Mouse (Mus musculus): Measurements from ENCODE around the gene Top3a. TPM values are rescaled to one million over a fixed set of nuclear protein-coding genes. Genes with fewer than 3 reads are reported as not detected.

Top3a gene
- total and polyA plus RNA-seq, 2 experiments = 3.4 to 3.8 TPM

- H3K36me3 ChIP-seq (ENCODE audit: control insufficient read depth, insufficient read depth, low read length) = no peaks in the 10 kb centered on the region
- H3K79me2 ChIP-seq (ENCODE audit: control insufficient read depth, insufficient read depth, low read length) = peaks cover under 1% of the 10 kb centered on the region; the same call in 1 of the 2 replicates
- peaks cover 7% of the 10 kb centered on the region for H3K4me1 ChIP-seq (ENCODE audit: control insufficient read depth, insufficient read depth, low read length)
- DNase-seq (ENCODE audit: extremely low read depth, low read depth, low spot score) = no peak
- no peaks in the 10 kb centered on the region for H3K27me3 ChIP-seq (ENCODE audit: control insufficient read depth, insufficient read depth, low read length)
- no peak overlapping the region for H3K4me3 ChIP-seq (ENCODE audit: insufficient read depth, low read depth, low read length)
- no peak overlapping the region for H3K27ac ChIP-seq (replicated peaks; ENCODE audit: insufficient read depth, low read depth, low read length)
- WGBS = 92% methylated on average over 3 of the region's 3 CpGs
- TF ChIP-seq POLR2A (IDR thresholded peaks at IDR 0.05; ENCODE audit: extremely low read depth, insufficient read depth, low read length) (no peak), CTCF (IDR thresholded peaks at IDR 0.05; ENCODE audit: low read depth, low read length) (no peak)
- H3K9ac ChIP-seq (ENCODE audit: low read depth, low read length) = no peak overlapping the region
Measured at GRCm38 (mm10) chr11:60705255-60705654, 71.9 kb downstream of the Top3a start.

- no peak for DNase-seq (ENCODE audit: extremely low read depth, low read depth, low spot score)
- no peak overlapping the region for H3K9ac ChIP-seq (ENCODE audit: low read depth, low read length)
- TF ChIP-seq CTCF (IDR thresholded peaks at IDR 0.05; ENCODE audit: low read depth, low read length) (no peak), POLR2A (IDR thresholded peaks at IDR 0.05; ENCODE audit: extremely low read depth, insufficient read depth, low read length) (no peak)
- peaks cover 8% of the 10 kb centered on the region; the same call in 1 of the 2 replicates for H3K79me2 ChIP-seq (ENCODE audit: control insufficient read depth, insufficient read depth, low read length)
- no peaks in the 10 kb centered on the region for H3K27me3 ChIP-seq (ENCODE audit: control insufficient read depth, insufficient read depth, low read length)
- H3K36me3 ChIP-seq (ENCODE audit: control insufficient read depth, insufficient read depth, low read length) = no peaks in the 10 kb centered on the region
- H3K4me3 ChIP-seq (ENCODE audit: insufficient read depth, low read depth, low read length) = no peak overlapping the region
- WGBS = 92% methylated on average over 19 of the region's 19 CpGs
- peaks cover 8% of the 10 kb centered on the region for H3K4me1 ChIP-seq (ENCODE audit: control insufficient read depth, insufficient read depth, low read length)
- no peak overlapping the region for H3K27ac ChIP-seq (replicated peaks; ENCODE audit: insufficient read depth, low read depth, low read length)
Measured at GRCm38 (mm10) chr11:60704023-60704880, 72.9 kb downstream of the Top3a start.

GRCm38 (mm10) chr11:60703131-60703530 is 74.0 kb downstream of the Top3a start:
- DNase-seq (ENCODE audit: extremely low read depth, low read depth, low spot score) = peak; percentile 32
- H3K9ac ChIP-seq (ENCODE audit: low read depth, low read length) = no peak overlapping the region
- no peaks in the 10 kb centered on the region for H3K36me3 ChIP-seq (ENCODE audit: control insufficient read depth, insufficient read depth, low read length)
- H3K4me1 ChIP-seq (ENCODE audit: control insufficient read depth, insufficient read depth, low read length) = peaks cover 8% of the 10 kb centered on the region
- H3K27ac ChIP-seq (replicated peaks; ENCODE audit: insufficient read depth, low read depth, low read length) = no peak overlapping the region
- H3K4me3 ChIP-seq (ENCODE audit: insufficient read depth, low read depth, low read length) = no peak overlapping the region
- WGBS = 55% methylated on average over 4 of the region's 4 CpGs
- H3K79me2 ChIP-seq (ENCODE audit: control insufficient read depth, insufficient read depth, low read length) = peaks cover 8% of the 10 kb centered on the region; the same call in 1 of the 2 replicates
- no peaks in the 10 kb centered on the region for H3K27me3 ChIP-seq (ENCODE audit: control insufficient read depth, insufficient read depth, low read length)
- TF ChIP-seq POLR2A (IDR thresholded peaks at IDR 0.05; ENCODE audit: extremely low read depth, insufficient read depth, low read length) (no peak), CTCF (IDR thresholded peaks at IDR 0.05; ENCODE audit: low read depth, low read length) (peak; percentile 83)

GRCm38 (mm10) chr11:60701611-60702010 is 75.6 kb downstream of the Top3a start:
- Histone ChIP-seq H3K36me3 (ENCODE audit: control insufficient read depth, insufficient read depth, low read length) (no peaks in the 10 kb centered on the region), H3K9ac (ENCODE audit: low read depth, low read length) (no peak overlapping the region), H3K79me2 (ENCODE audit: control insufficient read depth, insufficient read depth, low read length) (peaks cover 8% of the 10 kb centered on the region; the same call in 1 of the 2 replicates), H3K4me1 (ENCODE audit: control insufficient read depth, insufficient read depth, low read length) (peaks cover 3% of the 10 kb centered on the region), H3K27me3 (ENCODE audit: control insufficient read depth, insufficient read depth, low read length) (no peaks in the 10 kb centered on the region), H3K4me3 (ENCODE audit: insufficient read depth, low read depth, low read length) (no peak overlapping the region), H3K27ac (replicated peaks; ENCODE audit: insufficient read depth, low read depth, low read length) (no peak overlapping the region)
- 82% methylated on average over 4 of the region's 4 CpGs for WGBS
- TF ChIP-seq POLR2A (IDR thresholded peaks at IDR 0.05; ENCODE audit: extremely low read depth, insufficient read depth, low read length) (no peak), CTCF (IDR thresholded peaks at IDR 0.05; ENCODE audit: low read depth, low read length) (no peak)
- no peak for DNase-seq (ENCODE audit: extremely low read depth, low read depth, low spot score)

- WGBS = 36% methylated on average over 12 of the region's 12 CpGs
- TF ChIP-seq POLR2A (IDR thresholded peaks at IDR 0.05; ENCODE audit: extremely low read depth, insufficient read depth, low read length) (no peak), CTCF (IDR thresholded peaks at IDR 0.05; ENCODE audit: low read depth, low read length) (no peak)
- no peaks in the 10 kb centered on the region for H3K27me3 ChIP-seq (ENCODE audit: control insufficient read depth, insufficient read depth, low read length)
- DNase-seq (ENCODE audit: extremely low read depth, low read depth, low spot score) = no peak
- peaks cover 3% of the 10 kb centered on the region for H3K4me1 ChIP-seq (ENCODE audit: control insufficient read depth, insufficient read depth, low read length)
- peak overlapping the region; percentile 95 for H3K9ac ChIP-seq (ENCODE audit: low read depth, low read length)
- peak overlapping the region; percentile 88 for H3K4me3 ChIP-seq (ENCODE audit: insufficient read depth, low read depth, low read length)
- peaks cover 8% of the 10 kb centered on the region; the same call in 1 of the 2 replicates for H3K79me2 ChIP-seq (ENCODE audit: control insufficient read depth, insufficient read depth, low read length)
- H3K36me3 ChIP-seq (ENCODE audit: control insufficient read depth, insufficient read depth, low read length) = no peaks in the 10 kb centered on the region
- no peak overlapping the region for H3K27ac ChIP-seq (replicated peaks; ENCODE audit: insufficient read depth, low read depth, low read length)
Measured at GRCm38 (mm10) chr11:60700320-60701185, 76.6 kb downstream of the Top3a start.
